Mouse (Mus musculus) E14TG2a.4 (cell line): ENCODE results near the gene Tm4sf1.

Source experiments
- CTCF ChIP-seq: conservative IDR thresholded peaks from 2 replicates; pipeline ENCODE4 v1.5.1; 2014; ENCODE audit warnings: low read length
- NANOG ChIP-seq: IDR thresholded peaks from 2 replicates; pipeline ENCODE4 v1.6.1; 2014; ENCODE audit warnings: borderline replicate concordance, low read length, mixed read lengths
- POU5F1 ChIP-seq: IDR thresholded peaks from 2 replicates; pipeline ENCODE4 v1.6.1; 2014; ENCODE audit warnings: low read length, borderline replicate concordance

- TF ChIP-seq CTCF = no peak
- TF ChIP-seq NANOG = no peak
- TF ChIP-seq POU5F1 = no peak
Measured at GRCm38 (mm10) chr3:57253041-57253440, 48.7 kb downstream of the Tm4sf1 start.
